Mouse (Mus musculus) embryonic facial prominence, embryonic 12.5 days (tissue): Measurements from ENCODE around the gene Nt5c2. TPM values are rescaled to one million over a fixed set of nuclear protein-coding genes. Genes with fewer than 3 reads are reported as not detected.
"Not testable (repeated sequence)": the region's sequence is repeated elsewhere in the genome, so short reads cannot be mapped to it uniquely, and the experiment has no call there.

Experiments
- ATAC-seq: fragments of 200-750 bp; cut with Nextera tagmentation; 2 replicates; pipeline ENCODE4 v1.8.0; 2017; ENCODE audit not compliant: insufficient number of reproducible peaks, insufficient read depth, low FRiP score, low TSS enrichment
- H3K27ac ChIP-seq: fragments of 300-500 bp; sonication (generic); 2 replicates; pipeline ENCODE4 v1.5.1; 2016; ENCODE audit warnings: mild to moderate bottlenecking
- H3K27me3 ChIP-seq: fragments of 300-500 bp; sonication (generic); 2 replicates; pipeline ENCODE4 v1.6.1; 2016; ENCODE audit warnings: mild to moderate bottlenecking, moderate library complexity
- H3K36me3 ChIP-seq: fragments of 300-500 bp; sonication (generic); 2 replicates; pipeline ENCODE4 v1.6.1; 2016; ENCODE audit warnings: mild to moderate bottlenecking
- H3K4me1 ChIP-seq: fragments of 300-500 bp; sonication (generic); 2 replicates; pipeline ENCODE4 v1.6.1; 2016
- H3K4me2 ChIP-seq: fragments of 300-500 bp; sonication (generic); replicated peaks from 2 replicates; pipeline ENCODE4 v1.6.1; 2016; ENCODE audit warnings: mild to moderate bottlenecking, moderate library complexity
- H3K4me3 ChIP-seq: fragments of 300-500 bp; sonication (generic); 2 replicates; pipeline ENCODE4 v1.5.1; 2016; ENCODE audit warnings: mild to moderate bottlenecking
- H3K9ac ChIP-seq: fragments of 300-500 bp; sonication (generic); 2 replicates; pipeline ENCODE4 v1.6.1; 2016; ENCODE audit warnings: mild to moderate bottlenecking, moderate library complexity
- H3K9me3 ChIP-seq: fragments of 300-500 bp; sonication (generic); 2 replicates; pipeline ENCODE4 v1.6.1; 2016; ENCODE audit warnings: mild to moderate bottlenecking, moderate library complexity
- WGBS: fragments of 180-500 bp; shearing (Covaris S2); methylation state at CpG from one replicate; pipeline ENCODE4 v1.1.7; 2016; 5-methylcytosine and 5-hydroxymethylcytosine counted together
- polyA plus RNA-seq: library from polyadenylated mRNA; unstranded; fragments of >200 nt; fragmentation: Nextera tagmentation; extraction: Ambion mirVana; gene quantifications from 2 replicates; pipeline ENCODE4 v1.2.1, GENCODE M21; 2016

The Nt5c2 gene
- polyA plus RNA-seq, 1 experiment from 2014 or later, result 75.2 TPM

DNA sequence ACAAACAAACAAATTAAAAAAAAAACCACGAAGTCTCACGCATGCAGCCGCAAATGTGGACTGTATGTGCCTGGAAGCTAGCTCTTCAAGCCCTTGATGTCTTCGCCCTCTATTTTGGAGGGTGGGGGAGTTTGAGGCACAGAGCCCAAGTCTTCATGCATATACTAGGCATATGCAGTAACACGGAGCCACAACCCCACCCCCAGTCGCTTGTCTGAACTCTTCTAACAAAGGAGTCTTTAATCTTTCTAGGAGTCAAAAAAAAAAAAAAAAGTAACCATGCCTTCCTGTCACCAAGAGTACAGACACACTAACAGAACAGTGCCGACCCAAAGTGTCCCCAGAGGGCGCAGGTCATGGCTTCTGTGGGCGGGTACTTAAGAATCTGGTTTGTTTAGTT lies 1.0 kb upstream of the Nt5c2 start:
- H3K27ac ChIP-seq, result no peak overlapping the region
- peaks cover 68% of the 10 kb centered on the region for H3K27me3 ChIP-seq
- ATAC-seq, result no peak
- H3K4me2 ChIP-seq, result peak overlapping the region; percentile 70; the same call in 1 of the 2 replicates
- H3K4me1 ChIP-seq, result peaks cover 19% of the 10 kb centered on the region
- H3K4me3 ChIP-seq, result peak overlapping the region; percentile 50
- 2% methylated on average over 9 of the region's 9 CpGs for WGBS
- H3K9me3 ChIP-seq, result no peaks in the 10 kb centered on the region
- H3K36me3 ChIP-seq, result no peaks in the 10 kb centered on the region
- H3K9ac ChIP-seq, result 0 out of 2 replicates have a peak overlapping the region, but pooled peaks have one; percentile 42

GRCm38 (mm10) chr19:47015396-47015795 lies 443 bp upstream of the Nt5c2 start:
- Histone ChIP-seq H3K36me3 (no peaks in the 10 kb centered on the region), H3K4me1 (peaks cover 19% of the 10 kb centered on the region), H3K27ac (no peak overlapping the region), H3K4me3 (peak overlapping the region; percentile 50), H3K27me3 (peaks cover 68% of the 10 kb centered on the region), H3K9ac (peak overlapping the region; percentile 42), H3K4me2 (peak overlapping the region; percentile 70), H3K9me3 (no peaks in the 10 kb centered on the region)
- no peak for ATAC-seq
- 1% methylated on average over 37 of the region's 37 CpGs for WGBS

DNA sequence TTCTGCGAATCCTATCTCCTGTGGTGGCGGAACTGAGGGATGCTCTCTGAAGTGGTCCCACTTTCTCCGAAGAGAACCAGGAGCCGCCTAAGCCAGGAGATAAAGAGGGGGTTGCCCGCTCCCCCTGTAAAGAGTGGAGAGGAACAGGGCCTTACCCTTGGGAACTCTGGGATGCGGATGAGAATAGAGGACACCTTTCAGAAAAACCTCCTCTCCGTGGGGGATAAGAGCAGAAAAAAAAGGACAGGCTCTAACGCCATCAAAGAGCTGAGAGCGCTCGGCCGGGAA lies 850 bp downstream of the Nt5c2 start:
- no peaks in the 10 kb centered on the region for H3K36me3 ChIP-seq
- no peaks in the 10 kb centered on the region for H3K9me3 ChIP-seq
- H3K27ac ChIP-seq, result no peak overlapping the region
- H3K4me3 ChIP-seq, result peak overlapping the region; percentile 50
- peaks cover 64% of the 10 kb centered on the region for H3K27me3 ChIP-seq
- peak overlapping the region; percentile 70 for H3K4me2 ChIP-seq
- ATAC-seq, result no peak
- H3K4me1 ChIP-seq, result peaks cover 16% of the 10 kb centered on the region
- WGBS, result under 1% methylated on average over 10 of the region's 11 CpGs
- no peak overlapping the region for H3K9ac ChIP-seq

DNA sequence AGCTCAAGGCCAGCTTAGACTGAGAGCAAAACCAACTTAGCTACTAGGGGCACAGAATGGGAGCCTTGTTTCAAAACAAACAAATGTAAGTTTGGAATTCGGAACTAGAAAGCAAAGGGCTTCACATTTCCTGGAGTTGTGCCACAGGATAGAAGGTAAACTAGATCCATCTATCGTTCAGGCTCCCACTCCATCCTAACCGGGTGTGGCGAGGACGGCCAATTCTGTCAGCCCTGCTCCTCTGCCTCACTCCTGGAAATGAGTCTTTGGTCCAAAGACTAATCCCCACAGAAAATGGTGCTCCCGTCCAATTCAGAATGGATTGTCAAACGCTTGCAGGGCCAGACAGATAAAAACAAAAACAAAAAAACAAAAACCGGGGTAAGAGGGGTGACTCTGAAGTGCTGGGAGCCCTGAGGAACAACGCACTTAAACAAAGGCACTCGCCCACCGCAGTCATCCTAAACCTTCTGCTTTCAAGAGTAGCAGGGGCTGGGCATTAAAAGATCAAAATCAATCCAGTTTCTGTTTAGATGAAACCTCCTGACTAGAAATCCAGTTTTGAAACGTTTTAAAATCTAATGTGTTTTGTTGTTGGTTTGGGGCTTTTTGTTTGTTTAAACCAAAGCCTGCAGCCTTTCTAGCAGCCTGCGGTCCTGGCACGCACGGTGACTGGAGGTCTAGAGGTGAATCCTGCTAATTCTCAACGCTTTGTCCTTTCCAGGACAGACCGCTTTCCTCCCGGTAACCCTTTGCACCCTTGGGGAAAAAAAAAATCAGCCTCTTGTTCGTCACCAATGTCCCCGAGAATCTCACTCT lies 1.4 kb downstream of the Nt5c2 start:
- H3K4me2 ChIP-seq, result peak overlapping the region; percentile 70
- ATAC-seq, result no peak
- H3K4me1 ChIP-seq, result peaks cover 16% of the 10 kb centered on the region
- peaks cover 64% of the 10 kb centered on the region for H3K27me3 ChIP-seq
- H3K36me3 ChIP-seq, result no peaks in the 10 kb centered on the region
- no peaks in the 10 kb centered on the region for H3K9me3 ChIP-seq
- H3K4me3 ChIP-seq, result peak overlapping the region; percentile 50
- no peak overlapping the region for H3K9ac ChIP-seq
- 13% methylated on average over 20 of the region's 20 CpGs for WGBS
- H3K27ac ChIP-seq, result no peak overlapping the region

- no peaks in the 10 kb centered on the region for H3K9me3 ChIP-seq
- WGBS, result 88% methylated on average over 15 of the region's 15 CpGs
- ATAC-seq, result no peak
- H3K4me1 ChIP-seq, result peaks cover 16% of the 10 kb centered on the region
- H3K4me2 ChIP-seq, result no peak overlapping the region
- no peaks in the 10 kb centered on the region for H3K36me3 ChIP-seq
- H3K27me3 ChIP-seq, result peaks cover 56% of the 10 kb centered on the region
- no peak overlapping the region for H3K27ac ChIP-seq
- H3K4me3 ChIP-seq, result no peak overlapping the region
- no peak overlapping the region for H3K9ac ChIP-seq
Measured at GRCm38 (mm10) chr19:47012521-47013130, 2.3 kb downstream of the Nt5c2 start.

- H3K4me2 ChIP-seq, result no peak overlapping the region
- WGBS, result 86% methylated on average over 5 of the region's 5 CpGs
Measured at GRCm38 (mm10) chr19:47009943-47010342, 5.0 kb downstream of the Nt5c2 start.

GRCm38 (mm10) chr19:47009420-47009819 lies 5.5 kb downstream of the Nt5c2 start:
- no peak for ATAC-seq
- H3K4me2 ChIP-seq, result no peak overlapping the region
- H3K4me3 ChIP-seq, result no peak overlapping the region
- no peak overlapping the region for H3K27ac ChIP-seq
- WGBS, result 86% methylated on average over 7 of the region's 7 CpGs
- no peak overlapping the region for H3K9ac ChIP-seq
- peaks cover 30% of the 10 kb centered on the region for H3K27me3 ChIP-seq
- H3K36me3 ChIP-seq, result no peaks in the 10 kb centered on the region
- H3K9me3 ChIP-seq, result no peaks in the 10 kb centered on the region
- peaks cover 6% of the 10 kb centered on the region; the same call in 1 of the 2 replicates for H3K4me1 ChIP-seq

More at GRCm38 (mm10) chr19:47009943-47010342, 5.0 kb downstream of the Nt5c2 start:
- no peak overlapping the region for H3K4me3 ChIP-seq
- H3K27me3 ChIP-seq, result peaks cover 35% of the 10 kb centered on the region
- H3K9me3 ChIP-seq, result no peaks in the 10 kb centered on the region
- no peak for ATAC-seq
- no peak overlapping the region for H3K27ac ChIP-seq
- peaks cover 9% of the 10 kb centered on the region; the same call in 1 of the 2 replicates for H3K4me1 ChIP-seq
- H3K36me3 ChIP-seq, result no peaks in the 10 kb centered on the region
- H3K9ac ChIP-seq, result no peak overlapping the region

GRCm38 (mm10) chr19:47006321-47006720 lies 8.6 kb downstream of the Nt5c2 start:
- H3K27ac ChIP-seq, result no peak overlapping the region
- H3K4me3 ChIP-seq, result no peak overlapping the region
- no peak overlapping the region for H3K4me2 ChIP-seq
- no peaks in the 10 kb centered on the region for H3K4me1 ChIP-seq
- H3K36me3 ChIP-seq, result no peaks in the 10 kb centered on the region
- WGBS, result 2% methylated on average over 4 of the region's 4 CpGs
- no peak overlapping the region for H3K9ac ChIP-seq
- H3K9me3 ChIP-seq, result no peaks in the 10 kb centered on the region
- no peak for ATAC-seq
- 0 out of 2 replicates have a peak, but pooled peaks cover 2% of the 10 kb centered on the region for H3K27me3 ChIP-seq

GRCm38 (mm10) chr19:47005873-47006272 lies 9.1 kb downstream of the Nt5c2 start:
- Histone ChIP-seq H3K9ac (no peak overlapping the region), H3K4me2 (no peak overlapping the region), H3K27me3 (no peaks in the 10 kb centered on the region), H3K4me3 (no peak overlapping the region), H3K9me3 (no peaks in the 10 kb centered on the region), H3K27ac (no peak overlapping the region), H3K36me3 (no peaks in the 10 kb centered on the region), H3K4me1 (no peaks in the 10 kb centered on the region)
- no peak for ATAC-seq
- 53% methylated on average over 5 of the region's 5 CpGs for WGBS

GRCm38 (mm10) chr19:47003742-47004511 lies 11.0 kb downstream of the Nt5c2 start:
- WGBS, result 71% methylated on average over 6 of the region's 6 CpGs
- Histone ChIP-seq H3K9me3 (no peaks in the 10 kb centered on the region), H3K4me1 (no peaks in the 10 kb centered on the region), H3K4me3 (no peak overlapping the region), H3K9ac (no peak overlapping the region), H3K36me3 (no peaks in the 10 kb centered on the region), H3K4me2 (no peak overlapping the region), H3K27ac (no peak overlapping the region), H3K27me3 (no peaks in the 10 kb centered on the region)
- ATAC-seq, result no peak

DNA sequence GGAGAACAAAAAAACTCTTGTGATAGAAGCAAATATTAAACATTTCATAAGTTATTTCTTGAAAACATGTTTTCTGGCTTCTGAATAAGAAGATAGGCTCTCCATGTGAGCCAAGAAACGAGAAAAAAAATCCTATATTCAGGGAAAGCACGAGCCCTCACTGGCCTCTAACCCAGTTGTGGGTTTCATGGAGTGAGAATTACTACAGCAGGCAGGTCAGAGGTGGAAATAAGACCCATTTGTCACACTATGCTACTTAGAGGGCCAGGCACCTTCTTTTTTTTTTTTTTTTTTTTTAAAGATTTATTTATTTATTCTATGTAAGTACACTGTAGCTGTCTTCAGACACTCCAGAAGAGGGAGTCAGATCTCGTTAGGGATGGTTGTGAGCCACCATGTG lies 14.6 kb downstream of the Nt5c2 start:
- H3K4me1 ChIP-seq, H3K27me3 ChIP-seq, H3K36me3 ChIP-seq, H3K4me3 ChIP-seq, H3K27ac ChIP-seq, H3K9ac ChIP-seq, ATAC-seq, H3K9me3 ChIP-seq, H3K4me2 ChIP-seq: not testable (repeated sequence)
- 81% methylated on average over 2 of the region's 3 CpGs for WGBS
